Mouse (Mus musculus): ENCODE results near the gene Coro1c. TPM values are rescaled to one million over a fixed set of nuclear protein-coding genes. Genes with fewer than 3 reads are reported as not detected.
A peak's percentile ranks its signal among the peaks of the same experiment; 100 is the strongest.

Gene Coro1c
- polyA plus RNA-seq, 1 experiment: 66.1 TPM

GRCm38 (mm10) chr5:113947280-113947679 lies 38.7 kb upstream of the Coro1c start:
- Histone ChIP-seq H3K4me1 (ENCODE audit: control insufficient read depth, insufficient read depth, low read length) (no peaks in the 10 kb centered on the region), H3K27ac (ENCODE audit: insufficient read depth, low read length) (no peak overlapping the region), H3K4me3 (ENCODE audit: insufficient read depth, low read length) (no peak overlapping the region)
- TF ChIP-seq POLR2A (IDR thresholded peaks at IDR 0.05; ENCODE audit: extremely low read depth, insufficient read depth, low read length) (no peak), CTCF (IDR thresholded peaks at IDR 0.05; ENCODE audit: extremely low read depth, insufficient read depth, low read length) (no peak)

GRCm38 (mm10) chr5:113945126-113945525 lies 36.6 kb upstream of the Coro1c start:
- no peak for TF ChIP-seq POLR2A (IDR thresholded peaks at IDR 0.05; ENCODE audit: extremely low read depth, insufficient read depth, low read length)
- TF ChIP-seq CTCF (IDR thresholded peaks at IDR 0.05; ENCODE audit: extremely low read depth, insufficient read depth, low read length): no peak
- Histone ChIP-seq H3K4me1 (ENCODE audit: control insufficient read depth, insufficient read depth, low read length) (no peaks in the 10 kb centered on the region), H3K4me3 (ENCODE audit: insufficient read depth, low read length) (no peak overlapping the region), H3K27ac (ENCODE audit: insufficient read depth, low read length) (no peak overlapping the region)

GRCm38 (mm10) chr5:113943328-113943727 lies 34.8 kb upstream of the Coro1c start:
- Histone ChIP-seq H3K4me3 (ENCODE audit: insufficient read depth, low read length) (no peak overlapping the region), H3K4me1 (ENCODE audit: control insufficient read depth, insufficient read depth, low read length) (no peaks in the 10 kb centered on the region), H3K27ac (ENCODE audit: insufficient read depth, low read length) (no peak overlapping the region)
- TF ChIP-seq POLR2A (IDR thresholded peaks at IDR 0.05; ENCODE audit: extremely low read depth, insufficient read depth, low read length) (no peak), CTCF (IDR thresholded peaks at IDR 0.05; ENCODE audit: extremely low read depth, insufficient read depth, low read length) (no peak)

- TF ChIP-seq CTCF (IDR thresholded peaks at IDR 0.05; ENCODE audit: extremely low read depth, insufficient read depth, low read length): no peak
- Histone ChIP-seq H3K4me1 (ENCODE audit: control insufficient read depth, insufficient read depth, low read length) (no peaks in the 10 kb centered on the region), H3K4me3 (ENCODE audit: insufficient read depth, low read length) (no peak overlapping the region), H3K27ac (ENCODE audit: insufficient read depth, low read length) (no peak overlapping the region)
Observed at GRCm38 (mm10) chr5:113942580-113942979, 34.0 kb upstream of the Coro1c start.

GRCm38 (mm10) chr5:113939263-113939900 lies 30.8 kb upstream of the Coro1c start:
- Histone ChIP-seq H3K4me1 (ENCODE audit: control insufficient read depth, insufficient read depth, low read length) (no peaks in the 10 kb centered on the region), H3K27ac (ENCODE audit: insufficient read depth, low read length) (no peak overlapping the region), H3K4me3 (ENCODE audit: insufficient read depth, low read length) (no peak overlapping the region)
- TF ChIP-seq CTCF (IDR thresholded peaks at IDR 0.05; ENCODE audit: extremely low read depth, insufficient read depth, low read length) (no peak), POLR2A (IDR thresholded peaks at IDR 0.05; ENCODE audit: extremely low read depth, insufficient read depth, low read length) (no peak)

GRCm38 (mm10) chr5:113937650-113938049 lies 29.1 kb upstream of the Coro1c start:
- Histone ChIP-seq H3K4me1 (ENCODE audit: control insufficient read depth, insufficient read depth, low read length) (no peaks in the 10 kb centered on the region), H3K27ac (ENCODE audit: insufficient read depth, low read length) (no peak overlapping the region), H3K4me3 (ENCODE audit: insufficient read depth, low read length) (no peak overlapping the region)
- TF ChIP-seq POLR2A (IDR thresholded peaks at IDR 0.05; ENCODE audit: extremely low read depth, insufficient read depth, low read length): no peak
- TF ChIP-seq CTCF (IDR thresholded peaks at IDR 0.05; ENCODE audit: extremely low read depth, insufficient read depth, low read length): no peak

GRCm38 (mm10) chr5:113933889-113934288 lies 25.3 kb upstream of the Coro1c start:
- Histone ChIP-seq H3K27ac (ENCODE audit: insufficient read depth, low read length) (no peak overlapping the region), H3K4me3 (ENCODE audit: insufficient read depth, low read length) (no peak overlapping the region), H3K4me1 (ENCODE audit: control insufficient read depth, insufficient read depth, low read length) (peaks cover 6% of the 10 kb centered on the region)
- TF ChIP-seq CTCF (IDR thresholded peaks at IDR 0.05; ENCODE audit: extremely low read depth, insufficient read depth, low read length): no peak
- TF ChIP-seq POLR2A (IDR thresholded peaks at IDR 0.05; ENCODE audit: extremely low read depth, insufficient read depth, low read length): no peak

GRCm38 (mm10) chr5:113933480-113933879 lies 24.9 kb upstream of the Coro1c start:
- 0 out of 2 replicates have a peak, but pooled peaks have one; percentile 6 for TF ChIP-seq CTCF (IDR thresholded peaks at IDR 0.05; ENCODE audit: extremely low read depth, insufficient read depth, low read length)
- no peak for TF ChIP-seq POLR2A (IDR thresholded peaks at IDR 0.05; ENCODE audit: extremely low read depth, insufficient read depth, low read length)
- Histone ChIP-seq H3K4me3 (ENCODE audit: insufficient read depth, low read length) (no peak overlapping the region), H3K27ac (ENCODE audit: insufficient read depth, low read length) (no peak overlapping the region), H3K4me1 (ENCODE audit: control insufficient read depth, insufficient read depth, low read length) (peaks cover 6% of the 10 kb centered on the region)

- Histone ChIP-seq H3K27ac (ENCODE audit: insufficient read depth, low read length) (no peak overlapping the region), H3K4me1 (ENCODE audit: control insufficient read depth, insufficient read depth, low read length) (peaks cover 6% of the 10 kb centered on the region), H3K4me3 (ENCODE audit: insufficient read depth, low read length) (no peak overlapping the region)
- TF ChIP-seq POLR2A (IDR thresholded peaks at IDR 0.05; ENCODE audit: extremely low read depth, insufficient read depth, low read length) (no peak), CTCF (IDR thresholded peaks at IDR 0.05; ENCODE audit: extremely low read depth, insufficient read depth, low read length) (no peak)
Observed at GRCm38 (mm10) chr5:113932310-113932709, 23.8 kb upstream of the Coro1c start.
